Mouse (Mus musculus): ENCODE data around the gene Gsdma2. TPM values are rescaled to one million over a fixed set of nuclear protein-coding genes. Genes with fewer than 3 reads are reported as not detected.
"Not testable (repeated sequence)": the region's sequence is repeated elsewhere in the genome, so short reads cannot be mapped to it uniquely, and the experiment has no call there.

Gsdma2 gene
- total RNA-seq, 4 experiments from 2014 or later, result 0.25 TPM; not detected in 3

DNA sequence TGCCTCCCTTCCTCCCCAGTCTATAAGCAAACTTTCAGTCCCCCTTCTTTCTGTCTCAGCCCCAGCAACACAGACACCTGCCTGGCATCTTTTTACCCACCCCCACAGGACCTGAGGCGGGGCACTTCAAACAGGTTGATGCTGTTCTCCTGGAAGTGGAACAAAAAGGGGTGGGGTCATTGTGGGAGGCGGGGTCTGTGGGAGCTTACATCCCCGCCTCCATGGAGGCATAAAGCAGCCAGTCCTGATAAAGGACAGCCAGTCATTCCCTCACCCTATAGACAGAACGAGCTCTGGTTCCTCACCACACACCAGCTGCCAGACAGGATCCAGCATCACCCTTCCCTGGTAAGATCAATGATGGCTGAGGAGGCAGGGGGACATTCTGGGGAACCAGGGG lies 17.5 kb downstream of the Gsdma2 start, which contains the start of gene Gsdma:
Gsdma (plus strand) TSS at position 261 of the 400 bp plus-strand sequence.
- no peak for DNase-seq (ENCODE audit: low spot score)

DNA sequence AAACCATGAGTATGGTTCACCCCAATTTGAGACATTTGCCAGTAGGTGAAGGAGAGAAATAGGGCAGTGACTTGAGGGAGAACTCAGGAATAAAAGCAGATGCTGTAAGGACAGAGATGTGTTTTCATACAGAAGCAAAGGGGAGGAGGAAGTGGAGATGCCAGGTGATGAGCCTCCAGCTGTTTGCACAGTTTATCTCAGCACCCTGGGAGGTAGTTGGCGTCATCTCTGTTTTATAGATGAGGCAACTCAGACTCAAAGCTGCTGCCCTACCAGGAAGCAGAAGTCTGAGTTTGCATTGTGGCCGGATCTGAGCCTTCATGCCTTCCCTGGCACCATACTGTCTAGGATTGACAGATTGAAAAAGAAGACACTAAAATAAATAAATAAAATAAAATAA lies 22.4 kb downstream of the Gsdma2 start:
- no peak for DNase-seq (ENCODE audit: low spot score)

DNA sequence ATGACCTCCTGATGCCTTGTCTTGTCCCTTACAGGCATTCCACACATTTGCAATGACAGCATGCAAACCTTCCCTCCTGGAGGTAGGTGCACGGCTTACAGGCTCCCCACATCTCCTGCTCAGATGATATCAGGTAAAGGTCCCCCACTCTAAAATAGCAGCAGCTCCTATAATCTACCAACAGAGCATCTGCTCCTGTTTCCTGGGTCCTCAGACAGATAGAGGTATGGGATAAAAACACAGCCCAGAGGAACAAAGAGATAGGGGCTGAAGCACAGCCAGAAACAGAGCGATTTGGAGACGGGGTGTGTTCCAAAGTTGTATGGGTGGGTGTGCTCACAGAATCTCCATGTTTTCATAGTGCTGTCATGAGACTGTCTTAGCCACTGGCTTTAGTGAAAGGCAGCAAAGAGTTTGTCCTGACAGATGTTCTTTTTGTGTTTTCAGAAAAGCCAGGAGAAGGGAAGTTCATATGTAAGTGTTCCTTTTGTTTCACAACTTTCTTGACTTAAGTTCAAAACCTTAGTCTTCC lies 24.8 kb downstream of the Gsdma2 start:
- DNase-seq (ENCODE audit: low spot score), result no peak

DNA sequence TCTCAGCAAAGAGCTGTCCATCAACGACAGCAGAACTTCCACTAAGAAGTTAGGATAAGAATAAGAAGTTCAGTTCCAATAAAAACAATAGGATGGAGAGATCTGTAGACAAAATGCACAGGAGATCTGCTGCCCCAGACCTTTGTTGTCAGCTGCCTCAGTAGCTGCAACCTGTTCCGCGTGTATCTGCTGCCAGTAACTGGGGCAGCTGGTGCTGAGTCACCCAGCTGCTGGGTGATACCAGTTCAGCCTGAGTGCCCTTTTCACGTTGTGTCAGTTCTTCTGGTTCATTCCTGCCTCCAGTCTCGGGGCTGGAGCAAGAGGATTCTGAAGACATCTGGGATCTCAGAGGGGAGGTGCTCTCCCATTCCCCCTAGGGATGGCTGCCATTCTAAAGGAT lies 25.3 kb downstream of the Gsdma2 start:
- DNase-seq (ENCODE audit: low spot score), result no peak

DNA sequence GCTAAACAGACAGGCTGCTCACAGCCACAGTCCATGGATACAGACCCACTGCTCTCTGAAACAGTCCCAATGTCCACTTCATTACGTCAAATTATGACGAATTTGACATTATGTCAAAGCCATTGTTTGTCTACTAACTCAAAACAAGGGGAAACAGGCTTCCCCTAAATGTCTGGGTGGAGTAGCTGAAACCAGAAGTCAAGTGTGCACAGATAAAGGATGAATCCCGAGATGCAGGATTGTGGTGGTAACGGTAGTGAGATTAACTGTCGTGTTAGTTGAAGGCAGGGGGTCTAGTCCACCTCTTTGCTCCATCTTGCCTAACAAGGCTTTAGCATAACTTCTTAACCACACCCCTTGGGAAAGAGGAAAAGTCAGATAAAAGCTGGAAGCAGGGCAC lies 25.9 kb downstream of the Gsdma2 start:
- no peak for DNase-seq (ENCODE audit: low spot score)

DNA sequence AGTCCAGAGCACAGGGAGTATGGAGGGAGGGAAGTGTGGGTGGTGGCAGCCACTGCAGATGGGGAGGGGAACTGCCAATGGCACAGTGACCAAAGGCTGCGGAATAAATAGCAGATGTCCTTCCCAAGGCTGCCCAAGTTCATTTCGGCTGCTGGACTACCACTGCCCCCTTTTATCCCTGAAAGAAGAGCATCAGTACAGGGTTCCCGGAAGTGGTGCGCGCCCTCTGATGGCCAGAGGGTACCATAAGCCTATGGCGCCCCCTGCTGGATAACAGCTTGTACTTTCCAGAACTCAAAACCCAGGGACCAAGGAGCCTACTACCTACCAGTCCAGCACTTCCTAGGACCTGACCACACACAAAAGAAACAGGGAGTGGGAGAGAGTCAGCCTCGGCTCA lies 26.6 kb downstream of the Gsdma2 start:
- DNase-seq (ENCODE audit: low spot score), result not testable (repeated sequence)

DNA sequence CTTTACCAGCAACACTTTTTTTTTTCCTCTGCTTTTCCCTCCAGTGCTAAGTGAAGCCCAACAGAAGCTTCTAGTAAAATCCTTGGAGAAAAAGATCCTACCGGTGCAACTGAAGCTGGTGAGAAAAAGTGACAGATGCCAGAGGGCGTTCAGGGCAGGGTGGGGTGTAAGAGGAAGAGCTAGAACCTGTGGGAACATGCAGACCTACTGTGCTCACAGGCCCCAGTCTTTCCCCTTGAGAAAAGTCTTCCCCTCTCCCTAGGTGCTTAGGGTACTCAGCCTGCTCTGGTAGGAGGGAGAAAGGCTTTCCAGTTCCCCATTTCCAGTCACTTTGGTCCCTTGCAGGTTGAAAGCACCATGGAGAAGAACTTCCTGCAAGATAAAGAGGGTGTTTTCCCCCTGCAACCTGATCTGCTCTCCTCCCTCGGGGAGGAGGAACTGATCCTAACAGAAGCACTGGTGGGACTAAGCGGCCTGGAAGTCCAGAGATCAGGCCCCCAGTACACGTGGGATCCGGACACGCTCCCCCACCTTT lies 29.3 kb downstream of the Gsdma2 start:
- no peak for DNase-seq (ENCODE audit: low spot score)

DNA sequence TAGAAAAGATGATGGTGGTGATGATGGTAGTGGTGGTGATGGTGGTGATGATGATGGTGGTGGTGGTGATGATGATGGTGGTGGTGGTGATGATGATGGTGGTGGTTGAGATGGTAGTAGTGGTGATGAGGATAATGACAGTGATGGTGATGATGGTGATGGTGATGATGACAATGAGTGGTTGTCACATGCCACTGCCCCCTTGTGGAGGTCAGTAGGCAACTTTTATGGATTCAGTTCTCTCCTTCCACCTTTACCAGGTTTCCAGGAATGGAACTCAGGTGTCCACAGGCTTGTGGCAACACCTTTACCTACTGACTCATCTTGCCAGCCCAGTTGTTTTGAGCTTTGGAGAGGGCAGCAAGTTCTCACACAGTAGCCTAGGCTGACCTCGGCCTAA lies 33.5 kb downstream of the Gsdma2 start:
- DNase-seq (ENCODE audit: low spot score), result no peak

DNA sequence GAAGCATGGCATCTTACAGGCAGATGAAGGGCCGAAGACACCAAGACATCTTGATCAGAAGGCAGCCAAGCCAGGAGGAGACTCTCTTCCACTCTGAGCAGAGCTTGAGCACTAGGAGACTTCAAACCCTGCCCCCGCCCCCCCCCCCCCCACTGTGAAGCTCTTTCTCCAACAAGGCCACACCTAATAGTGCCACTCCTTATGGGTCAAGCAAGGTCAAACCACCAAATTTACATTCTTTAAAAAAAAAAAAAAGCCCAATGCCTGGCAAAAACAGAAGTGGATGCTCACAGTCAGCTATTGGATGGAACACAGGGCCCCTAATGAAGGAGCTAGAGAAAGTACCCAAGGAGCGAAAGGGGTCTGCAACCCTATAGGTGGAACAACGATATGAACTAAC lies 34.0 kb downstream of the Gsdma2 start:
- not testable (repeated sequence) for DNase-seq (ENCODE audit: low spot score)

DNA sequence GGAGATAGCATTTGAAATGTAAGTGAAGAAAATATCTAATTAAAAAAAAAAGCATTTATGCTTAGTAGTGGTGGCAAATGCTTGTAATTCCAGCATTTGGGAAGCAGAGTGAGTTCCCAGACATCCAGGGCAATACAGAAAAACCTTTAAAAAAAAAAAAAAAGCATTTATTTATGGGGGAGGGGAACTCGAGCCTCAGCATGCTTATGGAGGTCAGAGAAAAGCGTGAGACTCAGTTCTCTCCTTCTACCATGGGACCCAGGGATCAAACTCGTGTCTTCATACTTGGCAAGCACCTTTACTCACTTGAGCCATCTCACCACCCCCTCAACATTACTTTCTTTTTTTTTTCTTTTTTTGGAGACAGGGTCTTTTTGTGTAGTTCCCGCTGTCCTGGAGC lies 34.6 kb downstream of the Gsdma2 start:
- no peak for DNase-seq (ENCODE audit: low spot score)

DNA sequence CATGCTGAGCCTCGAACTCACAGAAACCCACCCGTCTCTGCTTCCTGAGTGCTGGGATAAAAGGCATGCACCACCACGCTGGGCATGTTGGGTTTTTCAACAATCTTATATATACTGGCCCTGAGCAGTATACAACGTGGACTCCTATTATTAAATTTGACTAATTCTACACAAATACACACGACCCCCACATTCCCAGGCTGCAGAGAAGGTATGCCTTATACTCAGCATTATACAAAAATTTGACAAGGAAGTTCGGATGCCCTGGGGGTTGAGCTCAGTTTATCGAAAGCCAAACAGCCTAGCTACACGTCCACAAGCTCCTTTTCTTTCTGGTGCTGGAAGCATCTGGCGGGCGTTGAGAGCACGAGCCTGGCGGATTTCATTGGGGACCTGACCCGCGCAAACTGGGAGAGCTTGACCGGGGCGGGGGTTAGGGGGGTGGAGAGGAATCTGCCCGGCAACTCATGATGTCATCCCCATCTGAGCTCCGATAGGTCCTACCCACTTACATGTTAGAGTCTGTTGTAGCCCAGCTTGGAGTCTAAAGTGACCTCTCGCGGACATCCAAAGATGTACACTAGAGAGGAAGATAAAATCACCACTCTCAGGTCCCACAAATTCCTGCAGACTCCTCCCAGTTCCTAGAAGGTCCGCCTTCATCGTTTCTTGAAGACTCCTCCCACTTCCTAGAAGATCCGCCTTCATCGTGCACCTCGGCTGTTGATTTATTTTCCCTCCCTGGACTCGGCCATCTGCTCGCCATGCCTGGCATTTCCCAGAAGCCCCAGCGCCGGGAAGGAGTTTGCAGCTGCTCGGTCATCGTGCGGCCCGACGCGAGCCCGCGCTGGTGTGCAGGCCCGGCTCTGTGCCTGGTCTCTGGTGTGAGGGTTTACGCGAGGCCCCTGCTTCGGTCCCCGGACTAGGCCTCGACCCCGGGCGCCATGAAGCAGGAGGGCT lies 35.5 kb downstream of the Gsdma2 start, which contains the start of gene Psmd3:
Psmd3 (plus strand) TSS at position 769 of the 960 bp plus-strand sequence.
- DNase-seq (ENCODE audit: low spot score), result peak; percentile 100

DNA sequence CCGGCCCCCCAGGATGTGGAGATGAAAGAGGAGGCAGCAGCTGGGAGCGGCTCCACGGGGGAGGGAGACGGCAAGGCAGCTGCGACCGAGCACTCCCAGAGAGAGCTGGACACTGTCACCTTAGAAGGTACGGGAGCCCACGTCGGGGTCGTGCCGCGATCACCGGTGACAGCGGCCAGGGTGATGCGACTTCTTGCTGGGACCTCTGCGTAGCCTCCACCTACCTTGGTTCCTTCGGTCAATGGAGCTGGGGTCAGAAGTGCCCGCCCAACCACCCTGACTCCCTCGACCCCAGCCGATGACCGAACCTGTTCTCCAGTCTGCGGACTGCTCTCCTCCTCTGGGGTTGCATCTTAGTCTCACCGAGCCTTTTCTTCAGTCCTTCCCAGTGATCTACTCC lies 36.3 kb downstream of the Gsdma2 start:
- DNase-seq (ENCODE audit: low spot score), result no peak

DNA sequence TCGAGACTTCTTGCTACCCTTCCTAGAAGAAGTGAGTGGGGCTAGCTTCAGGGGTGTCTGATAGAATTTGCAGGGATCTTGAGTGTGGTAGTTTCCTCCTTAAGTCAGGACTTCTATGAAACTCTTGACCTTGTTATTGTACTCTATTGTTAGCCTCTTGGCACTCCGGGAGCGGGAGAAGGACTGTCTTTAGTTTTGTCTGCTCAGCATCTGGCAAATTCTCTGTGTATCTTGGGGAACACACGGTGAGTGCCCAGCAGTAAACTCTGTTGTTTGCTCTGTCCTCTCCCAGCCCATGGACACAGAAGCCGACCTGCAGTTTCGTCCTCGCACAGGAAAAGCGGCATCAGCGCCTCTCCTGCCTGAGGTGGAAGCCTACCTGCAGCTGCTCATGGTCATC lies 39.1 kb downstream of the Gsdma2 start:
- DNase-seq (ENCODE audit: low spot score), result no peak

DNA sequence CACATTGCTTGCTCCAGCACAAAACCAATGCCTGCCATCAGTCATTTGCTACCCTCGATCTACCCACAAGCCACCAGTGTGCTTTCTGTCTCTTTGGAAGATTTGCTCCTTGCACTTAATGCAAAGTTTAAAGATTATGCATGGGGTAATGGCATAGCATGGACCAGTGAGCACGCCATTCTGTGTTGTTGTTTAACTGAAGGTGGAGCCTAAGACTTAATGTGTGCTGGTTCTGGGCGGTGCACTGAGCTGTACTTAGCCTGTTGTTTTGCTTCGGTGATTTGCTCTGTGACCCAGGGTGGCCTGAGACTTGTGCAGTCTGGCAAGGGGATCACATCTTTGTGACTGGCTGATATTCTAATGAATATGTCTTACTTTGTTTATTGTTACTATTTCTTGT lies 40.4 kb downstream of the Gsdma2 start:
- DNase-seq (ENCODE audit: low spot score), result no peak

DNA sequence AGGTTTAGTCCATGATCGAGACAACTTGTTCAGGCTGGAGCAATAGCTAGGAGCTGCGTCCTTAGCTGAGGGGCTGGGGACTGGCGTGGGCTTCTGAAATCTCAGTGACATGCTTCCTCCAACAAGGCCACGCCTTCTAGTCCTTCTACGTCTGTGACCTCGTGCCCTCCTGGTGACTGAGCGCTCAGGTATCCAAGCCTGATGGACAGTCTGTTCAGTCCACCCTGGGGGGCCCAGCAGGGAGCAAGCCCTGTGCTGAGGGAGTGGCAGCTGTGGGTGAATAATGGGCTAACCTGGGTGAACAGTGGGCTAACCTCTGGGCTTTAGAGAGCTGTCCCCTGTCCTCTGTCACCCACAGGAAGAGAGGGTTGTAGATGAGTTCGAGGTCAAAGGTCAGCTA lies 41.5 kb downstream of the Gsdma2 start:
- DNase-seq (ENCODE audit: low spot score), result no peak

DNA sequence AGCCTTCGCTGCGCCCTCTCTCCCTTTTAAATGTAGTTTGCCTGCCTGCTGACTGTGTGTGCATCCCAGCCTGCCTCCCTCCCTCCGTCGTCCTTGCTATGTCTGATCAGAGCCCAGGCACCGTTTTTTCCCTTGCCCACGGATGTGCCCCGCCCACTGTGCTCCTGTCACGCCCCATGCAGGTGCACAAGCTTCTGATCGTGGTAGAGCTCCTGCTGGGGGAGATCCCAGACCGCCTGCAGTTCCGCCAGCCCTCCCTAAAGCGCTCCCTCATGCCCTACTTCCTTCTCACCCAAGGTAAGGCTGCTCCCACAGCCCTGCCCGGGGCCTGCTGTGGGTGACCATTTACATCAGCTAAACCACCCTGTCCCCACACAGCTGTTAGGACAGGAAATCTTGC lies 46.6 kb downstream of the Gsdma2 start:
- no peak for DNase-seq (ENCODE audit: low spot score)

DNA sequence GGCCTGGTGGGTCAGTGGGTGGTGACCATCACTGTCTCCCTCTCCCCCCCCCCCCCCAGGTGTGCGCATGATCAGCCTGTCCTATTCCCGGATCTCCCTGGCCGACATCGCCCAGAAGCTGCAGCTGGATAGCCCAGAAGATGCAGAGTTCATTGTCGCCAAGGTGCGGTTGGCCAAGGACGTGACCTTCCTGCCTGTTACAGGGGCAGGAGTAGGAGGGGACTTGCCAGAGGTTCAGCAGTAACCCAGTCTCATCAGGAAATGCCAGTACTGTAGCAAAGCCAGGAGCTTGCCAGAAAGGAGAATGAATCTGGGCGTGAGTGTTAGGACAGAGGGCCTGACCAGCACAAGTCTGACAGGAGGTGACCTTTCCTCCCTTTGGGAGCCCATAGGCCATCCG lies 47.2 kb downstream of the Gsdma2 start:
- DNase-seq (ENCODE audit: low spot score), result no peak

DNA sequence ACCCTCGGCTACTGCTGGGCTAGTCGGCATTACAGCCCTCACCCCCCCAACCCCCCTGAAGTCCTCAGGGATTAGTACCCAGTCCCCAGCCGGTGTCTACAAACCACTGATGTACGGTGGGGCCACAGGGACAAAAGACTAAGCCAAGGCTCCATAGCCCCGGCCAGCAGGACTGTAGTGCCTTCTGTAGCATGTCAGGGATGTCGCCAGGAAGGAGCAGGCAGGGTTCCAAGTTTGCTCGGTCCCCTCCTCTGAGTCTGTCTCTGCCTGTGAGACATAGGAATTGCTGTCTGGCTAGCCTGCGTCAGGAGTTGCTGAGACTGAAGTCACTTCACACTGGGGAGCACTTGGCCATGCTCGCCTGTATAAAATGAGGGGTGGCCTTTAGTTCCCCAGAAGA lies 47.7 kb downstream of the Gsdma2 start:
- DNase-seq (ENCODE audit: low spot score), result no peak

DNA sequence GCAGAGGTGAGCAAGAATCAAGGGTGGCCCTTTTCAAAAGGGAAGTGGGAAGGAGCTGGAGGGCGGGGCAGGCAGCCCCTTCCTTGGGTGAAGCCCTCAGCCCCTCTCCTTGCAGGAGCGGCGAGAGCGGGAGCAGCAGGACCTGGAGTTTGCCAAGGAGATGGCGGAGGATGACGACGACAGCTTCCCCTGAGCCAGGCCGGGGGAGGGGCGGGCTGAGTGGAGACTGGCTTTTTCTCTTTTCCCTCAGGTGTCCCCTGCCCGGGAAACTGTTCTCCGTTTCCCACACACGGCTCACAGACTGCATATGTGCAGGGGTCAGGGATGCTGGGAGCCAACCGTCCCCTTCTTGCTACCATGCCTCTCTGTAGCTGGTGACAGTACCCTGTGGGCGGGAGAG lies 48.8 kb downstream of the Gsdma2 start:
- no peak for DNase-seq (ENCODE audit: low spot score)

DNA sequence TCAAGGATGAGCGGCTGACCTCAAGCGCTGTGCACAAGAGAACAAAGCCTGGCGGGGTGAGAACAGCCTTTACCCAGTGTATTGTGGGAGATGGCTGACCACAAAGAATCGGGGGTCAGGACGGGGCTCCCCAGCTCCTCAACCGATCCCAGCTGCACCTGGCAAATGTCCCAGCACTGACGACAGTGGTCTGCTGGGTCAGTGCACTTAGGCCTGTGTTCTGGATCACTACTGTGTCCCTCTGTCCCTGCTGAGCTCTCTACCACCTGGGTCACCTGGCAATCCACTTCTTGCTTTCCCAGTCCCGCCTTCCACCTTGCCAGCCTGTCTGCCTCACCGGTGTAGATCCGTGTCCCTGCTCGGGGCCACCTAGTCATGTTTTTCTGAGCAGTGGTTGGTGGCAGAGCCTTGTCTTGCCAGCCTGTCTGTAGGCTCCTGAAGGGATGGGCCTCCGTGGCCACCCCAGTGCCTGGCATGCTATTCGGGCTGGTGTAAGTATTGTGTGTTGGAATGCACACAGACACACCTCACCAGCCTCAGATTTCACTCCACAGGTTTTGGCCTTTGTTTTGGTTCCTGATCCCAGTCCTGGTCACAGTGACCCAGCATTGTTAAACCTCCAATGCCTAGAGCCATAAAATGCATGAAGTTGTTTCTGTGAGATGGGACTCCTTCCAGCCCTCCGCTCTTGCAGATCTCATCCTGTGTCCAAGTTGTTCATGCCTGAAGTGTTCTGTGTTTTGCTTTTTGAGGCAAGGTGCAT lies 50.1 kb downstream of the Gsdma2 start:
- no peak for DNase-seq (ENCODE audit: low spot score)

DNA sequence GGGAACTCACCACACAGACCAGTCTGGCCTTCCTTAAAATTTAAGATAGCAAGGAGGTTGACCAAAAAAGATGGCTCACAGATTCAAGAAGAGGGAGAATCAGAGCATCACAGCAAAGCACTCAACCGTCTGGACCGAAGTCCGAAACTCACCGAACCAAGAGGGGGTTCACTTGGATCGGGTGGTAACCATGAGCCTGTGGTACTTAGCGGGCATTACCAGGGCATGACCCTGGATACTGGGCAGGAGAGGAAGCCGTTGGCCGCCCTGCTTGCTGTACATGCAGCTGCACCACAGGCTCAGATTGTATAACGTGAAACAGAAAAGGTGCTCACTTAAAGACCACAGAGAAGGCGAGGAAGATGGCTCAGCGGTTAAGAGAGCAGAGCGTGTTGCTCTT lies 50.7 kb downstream of the Gsdma2 start:
- DNase-seq (ENCODE audit: low spot score), result no peak

Measured in heart, adult 8-10 months (tissue).